Mouse (Mus musculus): Measurements from ENCODE around the gene Msi1.

DNA sequence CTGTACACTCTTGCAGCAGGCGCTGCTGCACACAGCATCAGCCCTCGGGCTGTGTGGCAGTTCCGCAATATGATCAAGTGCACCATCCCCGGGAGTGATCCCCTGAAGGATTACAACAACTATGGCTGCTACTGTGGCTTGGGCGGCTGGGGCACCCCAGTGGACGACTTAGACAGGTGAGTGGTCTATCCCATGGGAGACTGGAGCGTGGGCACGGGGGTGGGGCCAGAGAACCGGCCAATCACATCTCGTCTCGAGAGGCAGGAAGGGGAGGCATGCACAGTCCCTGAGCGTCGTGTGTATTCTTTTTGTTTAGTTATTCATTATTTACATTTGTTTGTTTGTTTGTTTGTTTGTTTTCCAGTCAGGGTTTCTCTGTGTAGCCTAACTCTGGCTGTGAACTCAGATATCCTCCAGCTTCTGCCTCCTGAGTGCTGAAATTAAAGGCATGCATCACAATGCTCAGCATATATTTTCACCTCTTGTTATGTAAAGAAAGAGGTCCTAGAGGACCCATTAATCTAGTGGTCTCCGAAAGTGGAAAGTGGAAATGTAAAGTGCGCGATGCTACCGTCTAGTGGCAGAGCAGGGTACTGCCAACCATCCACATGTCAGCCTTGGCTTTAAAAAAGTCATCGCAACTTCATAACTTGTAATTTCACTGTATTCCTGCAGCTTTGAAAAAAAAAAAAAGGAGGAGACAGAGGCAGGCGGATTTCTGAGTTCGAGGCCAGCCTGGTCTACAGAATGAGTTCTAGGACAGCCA is 41.5 kb downstream of the Msi1 start:
- TF ChIP-seq GATA1 (IDR thresholded peaks at IDR 0.05; ENCODE audit: low read length) (no peak), TAL1 (IDR thresholded peaks at IDR 0.05; ENCODE audit: low read length) (no peak)
